Mouse (Mus musculus): ENCODE results near the gene Dnase1. TPM values are rescaled to one million over a fixed set of nuclear protein-coding genes. Genes with fewer than 3 reads are reported as not detected.
"Not testable (repeated sequence)": the region's sequence is repeated elsewhere in the genome, so short reads cannot be mapped to it uniquely, and the experiment has no call there.

The Dnase1 gene
- total RNA-seq (2022), result not detected

DNA sequence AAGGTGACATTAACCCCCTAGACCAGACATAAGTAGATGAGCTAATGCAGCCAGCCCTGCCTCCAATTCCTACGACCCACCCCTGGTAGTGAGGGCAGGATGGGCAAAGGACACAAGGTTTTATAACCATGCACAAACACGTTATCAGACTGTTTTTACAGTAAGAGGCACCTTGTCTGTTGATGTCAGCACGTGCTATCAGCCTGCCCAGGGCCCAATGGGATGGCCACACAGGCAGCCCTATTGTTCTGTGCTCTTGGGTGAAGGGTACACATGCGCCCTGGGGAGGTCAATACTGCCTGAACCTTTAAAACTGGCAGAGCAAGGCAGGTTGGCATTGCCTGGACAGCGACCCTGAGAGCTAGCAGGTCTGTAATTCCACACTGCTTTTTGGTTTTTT lies at the start of gene Dnase1:
Gene Dnase1 (plus strand): TSS at position 136 of the 400 bp plus-strand sequence.
- no peak for DNase-seq (ENCODE audit: low spot score)

DNA sequence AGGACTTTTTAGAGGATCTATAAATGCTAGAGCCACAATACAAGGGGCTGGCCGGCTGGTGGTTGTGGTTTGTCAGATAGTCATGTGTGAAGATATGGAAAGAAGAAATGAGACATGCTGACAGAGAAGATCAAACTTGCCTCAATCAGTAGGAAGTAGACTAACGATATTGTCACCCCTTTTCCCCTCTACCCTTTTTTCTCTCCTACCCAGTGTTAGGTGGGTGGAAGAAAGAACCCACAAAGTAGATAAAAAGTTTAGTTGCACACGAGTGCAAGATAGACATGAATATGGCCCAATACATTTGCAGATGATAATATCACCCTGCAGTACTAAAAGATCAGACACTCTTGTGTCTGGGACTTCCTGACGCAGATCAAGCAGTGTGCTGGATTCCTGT lies 48.3 kb upstream of the Dnase1 start:
- DNase-seq (ENCODE audit: low spot score), result no peak

DNA sequence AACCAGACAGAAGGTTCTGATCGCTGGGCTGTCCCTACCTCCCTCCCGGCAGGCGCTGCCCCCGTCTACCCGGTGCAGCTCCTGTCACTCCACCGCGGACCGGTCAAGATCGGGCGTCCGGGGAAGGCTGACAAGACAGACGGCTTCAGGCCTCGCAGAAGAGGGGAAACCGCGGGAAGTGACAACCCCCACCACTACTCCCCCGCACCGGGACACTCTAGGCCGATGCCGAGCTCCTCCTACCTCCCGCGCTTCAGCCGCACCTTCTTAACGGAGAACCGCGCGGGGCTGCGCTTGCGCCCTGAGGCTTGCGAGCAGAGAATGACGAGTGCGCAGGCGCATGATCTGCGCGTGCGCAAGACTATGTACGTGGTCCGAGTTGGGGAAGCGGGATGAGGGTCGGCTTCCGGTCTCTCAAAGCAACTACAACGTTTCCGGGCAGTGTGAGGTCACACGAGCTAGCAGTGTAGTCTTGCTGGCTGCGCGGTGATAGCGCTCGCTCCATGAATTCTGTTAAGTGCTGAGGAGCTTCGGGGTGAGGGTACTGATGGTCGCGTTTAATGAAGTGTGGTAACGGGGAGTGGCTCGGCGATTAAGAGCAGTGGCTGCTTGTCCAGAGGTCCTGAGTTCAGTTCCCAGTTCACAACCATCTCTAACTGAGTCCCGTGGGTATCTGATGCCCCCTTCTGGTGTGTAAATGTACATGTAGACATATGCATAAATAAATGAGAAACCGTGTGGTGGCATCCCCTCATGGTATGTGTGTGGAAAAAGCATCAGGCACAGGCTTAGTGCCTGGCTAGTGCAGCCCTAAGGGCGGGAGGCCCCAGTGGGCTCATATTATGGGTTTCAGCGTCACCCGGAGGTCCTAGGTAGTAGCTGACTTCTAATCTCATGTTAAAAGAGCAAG lies 33.0 kb upstream of the Dnase1 start, which contains the start of gene Slx4:
Gene Slx4 (minus strand): TSS at position 282 of the 910 bp plus-strand sequence.
- DNase-seq (ENCODE audit: low spot score), result peak; percentile 93

DNA sequence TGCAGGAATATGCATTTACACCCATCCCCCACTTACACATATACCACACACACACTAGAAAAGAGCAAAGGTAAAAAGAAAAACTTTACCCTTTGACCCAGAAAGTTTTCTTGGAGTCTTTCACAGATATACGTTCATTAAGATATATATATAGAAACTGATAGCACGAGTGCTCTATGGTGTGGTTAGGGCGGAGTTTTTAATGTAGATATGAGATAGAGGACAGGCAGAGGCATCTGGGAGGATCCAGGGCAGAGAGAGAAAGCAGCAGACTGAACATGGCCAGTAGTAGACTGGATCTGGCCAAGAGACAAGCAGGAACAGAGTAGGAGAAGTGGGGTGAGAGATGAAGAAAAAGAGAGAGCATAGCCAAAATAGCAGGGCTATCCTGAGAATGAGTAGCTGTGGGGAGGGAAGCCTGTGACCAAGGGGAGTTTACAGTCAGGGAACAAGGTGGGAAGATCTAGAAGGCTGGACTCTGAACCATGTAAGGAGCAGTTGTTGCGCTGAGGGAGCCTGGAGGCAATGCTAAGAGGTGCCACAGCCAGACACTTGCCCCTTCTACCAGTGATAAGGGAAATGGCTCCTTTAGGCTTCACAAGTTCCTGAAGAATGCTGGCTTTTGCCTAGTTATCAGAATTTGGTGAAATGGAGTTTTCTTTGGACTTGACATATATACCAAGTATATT lies 23.7 kb upstream of the Dnase1 start:
- DNase-seq (ENCODE audit: low spot score), result no peak

DNA sequence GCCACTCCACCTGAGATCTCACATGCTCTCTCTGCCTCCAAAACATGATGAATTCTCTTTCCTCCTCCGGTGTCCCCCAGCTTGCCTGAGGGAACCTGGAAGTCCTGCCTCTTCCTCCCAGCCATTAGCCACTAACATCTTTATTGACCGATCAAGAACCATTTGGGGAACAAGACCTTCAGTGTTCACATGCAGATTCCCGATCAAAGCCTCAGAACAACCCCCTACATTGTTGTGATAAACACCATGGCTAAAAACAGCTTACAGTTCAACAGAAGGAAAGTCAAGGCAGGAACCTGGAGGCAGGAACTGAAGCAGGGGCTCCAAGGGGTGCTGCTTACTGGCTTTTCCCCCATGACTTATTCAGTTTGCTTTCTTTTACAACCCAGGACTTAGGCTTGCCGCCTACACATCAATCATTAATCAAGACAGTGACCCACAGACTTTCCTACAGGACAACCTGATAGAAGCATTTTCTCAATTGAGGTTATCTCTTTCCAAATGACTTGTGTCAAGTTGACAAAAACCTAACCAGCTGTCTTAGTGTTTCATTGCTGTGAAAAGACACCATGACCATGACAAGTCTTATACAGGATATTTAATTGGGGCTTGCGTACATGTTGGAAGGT lies 22.6 kb upstream of the Dnase1 start:
- DNase-seq (ENCODE audit: low spot score), result no peak

DNA sequence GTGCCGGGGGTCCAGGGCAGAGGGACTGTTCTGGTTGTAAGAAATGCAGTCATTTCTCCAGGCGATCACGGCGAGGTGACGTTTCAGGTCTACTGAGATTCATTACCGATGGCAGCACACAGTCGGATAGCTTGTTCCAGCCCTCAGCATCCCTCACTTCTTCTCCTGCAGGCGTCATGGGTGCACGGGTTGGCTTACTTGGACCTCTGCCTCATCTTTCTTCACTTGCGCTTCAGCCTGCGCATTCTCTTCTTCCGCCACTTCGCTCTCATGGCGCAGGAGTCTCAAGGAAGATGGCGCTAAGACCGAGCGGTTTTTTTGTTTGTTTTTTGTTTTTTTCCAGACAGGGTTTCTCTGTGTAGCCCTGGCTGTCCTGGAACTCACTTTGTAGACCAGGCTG lies 20.0 kb upstream of the Dnase1 start:
- not testable (repeated sequence) for DNase-seq (ENCODE audit: low spot score)

DNA sequence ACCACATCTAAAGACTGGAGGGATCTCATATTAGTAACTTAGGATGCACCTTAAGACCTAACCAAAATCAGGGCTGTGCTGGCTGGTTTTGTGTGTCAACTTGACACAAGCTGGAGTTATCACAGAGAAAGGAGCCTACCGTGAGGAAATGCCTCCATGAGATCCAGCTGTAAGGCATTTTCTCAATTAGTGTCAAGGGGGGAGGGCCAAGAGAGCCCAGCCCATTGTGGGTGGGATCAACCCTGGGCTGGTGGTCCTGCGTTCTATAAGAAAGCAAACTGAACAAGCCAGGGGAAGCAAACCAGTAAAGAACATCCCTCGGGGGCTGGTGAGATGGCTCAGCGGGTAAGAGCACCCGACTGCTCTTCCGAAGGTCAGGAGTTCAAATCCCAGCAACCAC lies 19.3 kb upstream of the Dnase1 start:
- not testable (repeated sequence) for DNase-seq (ENCODE audit: low spot score)

DNA sequence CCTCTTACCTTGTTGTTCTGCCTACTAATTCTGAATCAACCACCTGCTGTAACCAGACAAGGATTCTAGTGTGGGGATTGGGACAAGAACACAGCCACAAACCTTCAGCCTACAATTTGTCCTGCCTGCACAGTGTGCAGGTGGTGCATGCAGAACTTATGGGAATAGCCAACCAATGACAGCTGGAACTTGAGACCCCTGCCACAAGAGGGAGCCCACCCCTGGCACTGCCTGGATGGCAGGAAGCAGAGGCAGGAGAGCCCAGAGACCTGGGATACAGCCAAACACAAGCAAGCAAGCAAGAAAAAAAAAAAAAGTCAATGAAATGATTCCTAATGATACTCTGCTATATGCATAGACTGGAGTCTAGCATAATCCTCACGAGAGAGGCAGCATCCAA lies 15.5 kb upstream of the Dnase1 start:
- DNase-seq (ENCODE audit: low spot score), result no peak

DNA sequence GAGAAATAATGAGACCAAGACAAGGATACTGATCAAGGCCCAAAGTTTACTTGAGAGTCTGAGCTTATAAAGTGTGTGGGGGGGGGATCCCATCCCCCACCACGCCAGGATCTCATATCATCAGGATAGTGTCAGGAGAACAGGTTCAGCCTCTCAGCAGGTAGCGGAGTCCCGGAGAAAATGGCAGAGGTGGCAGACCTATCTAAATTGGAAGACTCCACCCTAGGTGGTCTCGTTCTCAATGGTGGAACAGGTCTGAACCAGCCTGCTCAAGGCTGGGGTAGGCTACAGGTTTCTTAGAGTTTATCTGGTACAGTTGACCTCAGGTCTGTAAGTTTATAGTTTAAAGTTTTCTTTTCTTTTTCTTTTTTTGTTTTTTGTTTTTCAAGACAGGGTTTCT lies 14.0 kb upstream of the Dnase1 start:
- no peak for DNase-seq (ENCODE audit: low spot score)

DNA sequence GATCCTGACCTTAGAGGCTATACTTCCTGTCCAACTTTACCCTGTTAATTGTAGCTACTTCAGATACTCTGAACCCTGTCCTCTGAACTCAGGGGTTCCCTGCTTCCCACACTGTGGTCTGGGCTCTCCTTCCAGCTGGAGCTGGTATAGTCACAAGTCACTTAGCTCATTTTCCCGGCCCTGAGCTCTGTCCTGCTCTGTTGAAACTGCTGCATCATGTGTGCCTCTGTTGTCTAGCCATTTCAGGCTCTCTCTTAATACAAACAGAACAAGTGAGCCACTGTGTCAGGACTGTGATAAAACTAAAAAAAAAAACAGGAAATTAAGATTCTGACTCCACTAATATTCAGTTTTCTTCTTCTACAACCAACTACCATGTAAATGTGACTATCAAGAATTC lies 10.1 kb upstream of the Dnase1 start:
- DNase-seq (ENCODE audit: low spot score), result no peak

DNA sequence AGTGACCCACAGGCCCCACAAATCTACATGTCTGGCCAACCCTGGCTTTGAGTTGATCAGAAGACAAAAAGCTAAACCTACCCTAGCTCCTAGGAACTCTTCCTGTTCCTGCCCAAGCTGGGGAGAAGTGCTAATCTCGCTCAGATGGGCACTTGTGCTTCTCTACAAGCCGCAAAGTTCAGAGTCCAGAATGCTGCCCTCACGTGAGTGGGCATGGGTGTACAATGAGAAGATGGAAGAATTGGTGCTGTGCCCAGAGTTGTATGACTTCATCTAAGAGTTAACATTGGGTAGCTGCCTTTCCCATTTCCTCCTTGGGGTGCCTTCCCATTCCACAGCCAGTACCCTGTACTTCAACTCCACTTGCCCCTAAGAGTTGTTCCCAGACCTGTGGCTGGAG lies 9.5 kb upstream of the Dnase1 start:
- DNase-seq (ENCODE audit: low spot score), result no peak

DNA sequence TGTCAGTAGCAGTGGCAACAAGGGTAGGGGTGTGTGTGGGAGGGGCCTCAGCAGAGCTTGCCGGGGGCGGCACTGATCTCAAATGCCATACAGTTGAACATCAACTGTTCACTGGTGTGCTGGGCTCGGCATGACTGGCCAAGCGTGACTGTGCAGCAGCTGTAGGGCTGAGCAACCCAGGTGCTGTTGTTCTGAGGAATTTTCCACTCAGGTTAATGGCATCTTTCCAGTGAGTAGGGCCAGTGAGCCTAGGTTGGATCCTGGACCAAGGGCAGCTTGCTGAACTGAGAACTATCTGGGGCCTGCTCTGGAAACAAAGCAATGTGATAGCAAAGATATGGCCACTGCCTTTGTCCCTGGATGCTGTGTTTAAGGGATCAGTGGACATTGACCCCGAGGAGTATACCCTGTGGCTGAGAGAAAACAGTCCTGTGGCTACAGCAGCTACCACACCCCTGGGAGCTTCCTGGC lies 7.3 kb upstream of the Dnase1 start:
- DNase-seq (ENCODE audit: low spot score), result no peak

DNA sequence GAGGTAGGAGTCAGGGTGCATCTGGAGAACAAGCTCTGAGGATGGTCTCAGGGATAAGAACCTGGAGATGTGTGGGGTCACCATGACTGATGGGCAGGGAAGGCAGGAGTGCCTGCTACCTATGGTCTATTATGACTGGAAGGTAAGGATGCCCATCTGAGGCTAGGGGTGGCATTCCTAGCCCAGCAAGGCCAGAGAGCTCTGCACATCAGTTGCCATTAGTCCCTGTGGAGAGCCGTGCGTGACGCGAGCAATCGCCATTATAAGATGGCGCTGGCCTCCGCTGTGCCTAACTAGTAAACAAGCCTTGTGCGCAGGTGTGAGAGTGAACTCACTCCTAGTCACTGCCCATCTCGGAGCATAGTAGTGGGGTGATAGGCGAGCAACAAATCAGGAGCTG lies 6.2 kb upstream of the Dnase1 start:
- DNase-seq (ENCODE audit: low spot score), result no peak

DNA sequence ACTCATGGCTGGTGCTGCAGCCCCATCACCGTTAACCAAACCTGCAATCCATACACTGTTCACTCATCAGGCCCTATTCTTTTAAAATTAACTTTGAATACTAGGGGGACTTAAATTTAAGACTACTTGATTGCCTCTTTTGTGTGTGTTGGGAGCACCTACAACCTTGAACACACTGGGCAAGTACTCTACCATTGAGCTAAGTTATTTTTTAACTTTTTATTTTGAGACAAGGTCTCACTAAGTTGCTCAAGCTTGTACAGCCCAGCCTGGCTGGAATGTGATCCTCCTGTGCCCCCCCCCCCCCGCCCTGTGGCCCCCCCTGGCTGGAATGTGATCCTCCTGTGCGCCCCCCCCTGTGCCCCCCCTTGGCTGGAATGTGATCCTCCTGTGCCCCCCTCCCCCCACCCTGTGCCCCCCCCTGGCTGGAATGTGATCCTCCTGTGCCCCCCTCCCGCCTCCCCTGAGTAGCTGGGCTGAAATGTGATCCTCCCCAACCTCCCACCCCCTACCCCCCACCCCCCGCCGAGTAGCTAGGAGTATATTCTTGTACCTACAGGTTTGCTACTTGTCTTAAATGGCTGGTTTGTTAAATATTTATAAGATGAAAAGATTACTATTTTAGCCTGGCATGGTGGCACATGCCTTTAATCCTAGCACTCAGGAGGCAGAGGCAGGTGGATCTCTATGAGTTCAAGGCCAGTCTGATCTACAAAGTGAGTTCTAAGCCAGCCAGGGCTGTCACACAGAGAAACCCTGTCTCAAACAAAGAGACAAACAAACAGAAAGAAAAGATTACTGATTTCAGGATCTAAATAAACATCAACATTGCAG lies 5.1 kb upstream of the Dnase1 start:
- DNase-seq (ENCODE audit: low spot score), result no peak

DNA sequence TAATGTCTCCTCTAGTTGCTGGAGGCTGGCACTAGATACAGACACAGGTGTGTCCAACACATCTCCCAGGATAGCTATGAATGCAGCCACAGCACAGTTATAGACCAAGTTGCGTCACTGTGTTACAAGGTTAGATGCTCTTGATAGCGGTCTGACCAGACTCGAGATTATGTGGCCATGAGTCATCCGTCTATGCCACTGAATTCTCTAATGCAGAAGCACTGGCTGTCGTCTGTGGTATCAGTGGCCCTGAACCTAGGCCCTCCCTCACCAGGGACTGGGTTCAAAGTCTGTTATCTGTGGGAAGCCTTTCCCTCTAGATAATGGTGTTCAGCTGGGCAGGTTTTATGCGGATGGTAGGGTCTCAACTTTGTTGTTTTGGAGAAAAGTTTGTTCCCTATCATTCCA lies 4.4 kb upstream of the Dnase1 start:
- no peak for DNase-seq (ENCODE audit: low spot score)

DNA sequence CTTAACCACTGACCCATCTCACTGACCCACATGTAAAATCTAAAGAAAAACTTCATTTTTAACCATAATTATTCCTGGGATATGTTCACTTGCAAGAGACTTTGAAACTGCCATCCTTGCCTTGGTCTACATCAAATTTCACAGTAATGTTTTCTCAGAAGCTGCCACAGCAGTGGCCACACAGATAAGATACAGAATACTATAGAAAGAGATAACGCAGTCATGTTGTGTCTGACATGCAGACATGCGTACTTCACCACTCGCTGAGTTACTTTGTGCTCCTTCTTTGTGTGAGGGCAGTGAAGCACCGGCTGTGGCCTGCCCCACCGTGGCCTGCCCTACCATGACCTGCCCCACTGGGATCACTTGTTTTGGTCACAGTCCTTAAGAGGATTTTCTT lies 2.8 kb upstream of the Dnase1 start:
- DNase-seq (ENCODE audit: low spot score), result no peak

DNA sequence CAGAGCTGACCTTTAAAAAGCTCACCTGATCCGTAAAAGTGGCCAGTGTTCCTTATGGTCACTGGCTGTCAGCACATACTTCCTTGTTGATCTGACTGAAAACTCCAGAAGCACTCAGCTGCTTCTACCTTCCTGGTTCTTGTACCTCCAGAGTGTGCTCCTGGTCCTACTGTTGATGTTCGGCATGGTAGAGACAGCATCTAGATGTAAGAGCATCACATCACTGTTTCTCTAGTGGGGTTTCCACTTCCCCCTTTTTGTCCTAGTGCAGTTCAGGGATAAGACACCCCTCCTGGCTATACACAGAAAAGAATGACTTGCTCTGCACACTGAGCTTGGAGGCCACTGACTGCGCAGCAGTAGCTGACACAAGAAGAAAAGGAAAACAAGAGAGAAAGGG lies 2.3 kb upstream of the Dnase1 start:
- DNase-seq (ENCODE audit: low spot score), result no peak

DNA sequence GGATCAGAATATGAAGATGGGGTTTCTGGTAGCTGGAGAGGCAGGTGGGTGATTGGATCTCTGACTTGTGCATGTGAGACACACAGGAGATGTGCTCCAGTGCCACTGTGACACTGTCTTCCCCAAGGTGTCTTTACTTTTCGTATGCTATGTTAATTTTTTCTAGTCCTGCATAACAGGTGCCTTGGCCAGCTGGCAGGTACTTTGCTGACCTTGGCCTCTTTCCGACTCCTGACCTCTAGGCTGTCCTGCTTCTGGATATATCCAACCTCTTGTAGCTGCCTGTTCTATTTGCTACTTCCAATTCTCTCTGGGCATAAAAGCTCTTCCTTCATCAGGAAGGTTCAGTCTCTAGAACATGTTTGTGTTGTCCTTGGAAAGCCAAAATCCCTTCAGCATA lies 1.2 kb upstream of the Dnase1 start:
- DNase-seq (ENCODE audit: low spot score), result no peak

DNA sequence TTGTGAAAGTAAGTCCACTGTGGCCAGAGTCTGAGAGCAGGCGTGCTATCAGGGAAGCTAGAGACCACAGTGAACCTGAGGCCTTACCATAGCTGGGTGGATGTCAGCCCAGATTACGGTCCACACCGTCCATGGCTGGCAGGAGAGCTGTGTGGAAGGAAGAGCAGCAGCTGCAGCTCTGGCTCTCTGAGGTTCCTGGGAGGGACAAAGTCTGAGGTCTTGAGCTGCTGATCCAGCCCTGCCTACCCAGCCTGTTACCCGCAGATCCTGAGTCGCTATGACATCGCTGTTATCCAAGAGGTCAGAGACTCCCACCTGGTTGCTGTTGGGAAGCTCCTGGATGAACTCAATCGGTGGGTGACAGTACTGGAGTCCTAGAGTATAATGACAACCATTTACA lies 948 bp downstream of the Dnase1 start:
- DNase-seq (ENCODE audit: low spot score), result no peak

DNA sequence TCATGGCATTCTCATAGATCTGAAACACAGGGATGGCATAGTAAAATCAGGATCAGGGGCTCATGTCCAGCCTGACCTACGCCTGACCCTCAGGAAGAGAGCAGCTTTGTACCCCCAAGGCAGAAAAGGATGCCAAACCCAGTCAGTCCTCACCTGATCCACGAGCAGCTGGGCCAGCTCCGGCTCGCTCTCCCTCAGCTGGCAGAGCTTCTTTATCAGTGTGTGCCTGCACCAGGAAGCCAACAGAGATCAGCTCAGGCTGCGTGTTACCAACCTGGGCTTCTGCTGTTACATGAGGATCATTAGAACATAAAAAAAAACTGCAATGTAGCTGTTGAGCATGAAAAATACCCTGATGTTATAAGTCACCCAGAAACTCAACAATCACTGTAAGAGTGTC lies 3.5 kb downstream of the Dnase1 start:
- DNase-seq (ENCODE audit: low spot score), result no peak

DNA sequence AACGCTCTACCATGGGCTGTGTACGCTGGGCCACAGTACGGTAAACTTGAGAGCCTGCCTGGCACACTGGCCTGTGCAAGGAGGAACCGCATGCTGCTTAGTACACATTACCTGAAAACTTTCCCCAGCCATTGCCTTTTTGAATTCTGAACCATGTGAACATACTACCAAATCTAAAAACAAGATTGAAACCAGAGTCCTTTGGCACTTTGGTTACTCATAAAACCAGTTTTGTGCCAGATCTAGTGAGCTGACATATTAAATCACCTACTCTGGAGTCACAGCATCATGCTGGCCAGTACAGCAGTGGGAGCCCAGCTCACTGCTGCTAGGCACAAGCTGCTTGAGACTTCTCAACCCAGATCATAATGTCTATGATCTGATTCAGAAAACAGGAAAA lies 4.9 kb downstream of the Dnase1 start:
- DNase-seq (ENCODE audit: low spot score), result no peak

DNA sequence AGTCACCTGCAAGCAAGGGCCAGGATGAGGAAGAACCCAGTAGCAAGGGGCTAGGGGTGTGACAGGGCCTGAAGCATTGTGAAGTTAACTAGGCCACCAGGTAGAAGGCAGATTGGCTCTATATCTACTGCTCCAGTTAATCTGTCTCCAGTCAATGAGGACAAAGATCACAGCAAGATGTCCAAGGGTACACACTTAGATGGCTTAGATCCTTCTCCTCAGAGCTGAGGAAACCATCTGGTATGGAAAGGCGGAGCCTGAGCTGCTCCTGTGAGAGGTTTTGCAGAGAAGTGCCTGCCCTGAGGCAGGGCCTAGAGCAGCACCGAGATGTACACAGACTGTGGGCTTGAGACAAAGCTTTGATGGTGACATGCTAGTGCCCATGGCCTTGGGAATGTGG lies 7.4 kb downstream of the Dnase1 start:
- no peak for DNase-seq (ENCODE audit: low spot score)

Data from heart, adult 8-10 months (tissue).